Mouse (Mus musculus): Measurements from ENCODE around the gene Slc22a18.

DNA sequence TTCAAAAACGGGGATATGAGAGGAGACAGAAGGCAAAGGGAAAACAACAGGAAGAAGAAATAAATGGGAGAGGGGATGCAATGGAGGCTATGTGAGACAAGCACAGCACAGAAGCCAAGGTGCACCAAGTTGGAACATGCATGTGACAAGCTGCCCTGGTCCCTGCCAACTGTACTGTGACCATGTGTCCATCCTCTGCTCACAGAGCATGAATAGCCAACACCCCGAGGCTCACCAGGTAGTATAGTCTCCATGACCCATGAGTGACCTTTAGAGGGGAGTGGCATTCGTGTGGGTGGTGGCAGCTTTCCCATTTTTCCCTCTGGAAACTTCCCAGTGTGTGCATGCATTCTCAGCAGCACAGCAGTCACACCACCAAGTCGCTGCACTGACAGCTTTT, 45.8 kb downstream of the Slc22a18 start:
- TF ChIP-seq EP300 (IDR thresholded peaks at IDR 0.05; ENCODE audit: low read depth) (no peak), CTCF (IDR thresholded peaks at IDR 0.05; ENCODE audit: low read depth) (no peak)

Measured in liver, embryonic 14.5 days (tissue).